Mouse (Mus musculus) left cerebral cortex, postnatal 10 days (tissue): ENCODE data around the gene Ripk4. TPM values are rescaled to one million over a fixed set of nuclear protein-coding genes. Genes with fewer than 3 reads are reported as not detected.

Experiments
- DNase-seq, 2 experiments: peaks; one replicate each; pipeline ENCODE4 v3.0.0; 2021 to 2022; ENCODE audit warnings: low spot score in 2 of 2, mixed read lengths in 1 of 2; ENCODE audit errors: extremely low spot score in 1 of 2
- intact Hi-C: fragments of 180-260 bp; cut with DNase I; formaldehyde crosslinking; loops from one replicate; pipeline ENCODE4 v1.15.1; 2025
- total RNA-seq, 2 experiments: library from RNA; stranded (reverse); gene quantifications; 2 replicates each; pipeline ENCODE4 v1.2.3; 2021

Gene Ripk4
- under 1 TPM in 1 of 2 experiments, not detected in 1; 0.30 TPM for total RNA-seq

DNA sequence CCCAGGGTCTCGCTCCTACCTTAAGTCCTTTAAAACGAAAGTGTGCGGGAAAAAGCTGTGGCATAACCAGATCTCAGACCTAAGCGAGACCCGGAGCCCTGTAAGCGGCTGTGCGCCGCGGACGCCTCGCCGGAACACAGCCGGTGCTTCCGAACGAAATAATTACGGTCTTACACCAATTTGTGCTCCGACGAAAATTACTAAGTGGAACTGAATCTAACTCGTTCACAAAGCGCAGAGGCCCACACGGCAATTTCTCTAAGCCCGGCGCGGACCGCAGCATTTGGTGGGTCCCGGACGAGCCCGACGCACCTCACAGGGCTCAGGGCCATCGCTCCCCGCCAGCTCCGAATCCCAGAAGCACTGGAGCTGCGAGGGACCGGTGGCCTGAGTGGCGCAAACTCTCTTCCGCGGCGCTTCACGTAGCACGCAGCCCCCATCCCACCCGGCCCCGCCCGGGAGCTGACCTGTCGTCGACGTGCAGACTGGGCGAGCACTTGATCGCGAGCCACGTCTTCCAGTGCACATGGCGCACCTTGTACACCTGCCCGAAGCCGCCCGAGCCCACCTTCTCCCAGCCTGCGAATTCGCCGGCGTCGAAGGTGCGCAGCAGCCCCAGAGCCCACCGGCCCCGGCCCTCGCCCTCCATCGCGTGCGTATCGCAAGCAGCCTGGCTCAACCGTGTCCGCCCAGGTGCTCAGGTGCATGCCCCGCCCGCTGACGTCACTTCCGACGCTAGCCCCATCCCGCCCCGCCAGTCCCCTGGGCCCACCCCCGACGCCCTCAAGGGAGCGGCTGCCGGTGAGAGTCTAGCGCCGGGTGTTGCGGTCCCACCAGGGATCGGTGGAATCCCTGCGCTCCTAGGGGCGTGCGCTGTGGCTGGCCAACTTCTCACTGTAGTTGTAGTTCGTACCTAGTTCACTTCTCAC is at the start of gene Ripk4:
Gene Ripk4 (minus strand): TSS at position 727 of the 929 bp plus-strand sequence.
- intact Hi-C loops, result no loop called here
- DNase-seq, result peak in 1 of 2 experiments; percentile 31

DNA sequence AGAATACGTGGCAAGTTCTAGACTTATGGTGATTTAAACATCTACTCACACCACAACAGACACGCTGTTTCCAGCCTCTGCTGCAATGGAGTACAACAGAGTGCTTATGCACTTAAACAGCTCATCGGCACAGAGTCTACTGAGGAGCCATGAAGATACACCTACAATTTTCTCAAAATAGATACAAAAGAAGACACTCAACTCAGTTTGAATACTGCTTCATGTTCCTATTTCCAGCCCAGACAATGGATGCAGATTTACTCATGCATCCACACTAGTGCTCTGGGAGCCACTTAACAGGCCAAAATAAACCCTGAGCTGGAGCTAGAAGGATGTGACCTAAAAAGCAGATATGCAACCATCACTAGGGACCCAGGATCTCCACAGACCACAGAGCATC is 45.3 kb upstream of the Ripk4 start:
- intact Hi-C loops, result loop anchor here (10.0 kb wide), 1 partner anchor 494 kb away; no protein-coding TSS in a partner anchor
- no peak for DNase-seq

GRCm38 (mm10) chr16:97805646-97806045 is 42.1 kb upstream of the Ripk4 start:
- DNase-seq, result no peak
- intact Hi-C loops, result loop anchor here (10.0 kb wide), 1 partner anchor 491 kb away; no protein-coding TSS in a partner anchor

DNA sequence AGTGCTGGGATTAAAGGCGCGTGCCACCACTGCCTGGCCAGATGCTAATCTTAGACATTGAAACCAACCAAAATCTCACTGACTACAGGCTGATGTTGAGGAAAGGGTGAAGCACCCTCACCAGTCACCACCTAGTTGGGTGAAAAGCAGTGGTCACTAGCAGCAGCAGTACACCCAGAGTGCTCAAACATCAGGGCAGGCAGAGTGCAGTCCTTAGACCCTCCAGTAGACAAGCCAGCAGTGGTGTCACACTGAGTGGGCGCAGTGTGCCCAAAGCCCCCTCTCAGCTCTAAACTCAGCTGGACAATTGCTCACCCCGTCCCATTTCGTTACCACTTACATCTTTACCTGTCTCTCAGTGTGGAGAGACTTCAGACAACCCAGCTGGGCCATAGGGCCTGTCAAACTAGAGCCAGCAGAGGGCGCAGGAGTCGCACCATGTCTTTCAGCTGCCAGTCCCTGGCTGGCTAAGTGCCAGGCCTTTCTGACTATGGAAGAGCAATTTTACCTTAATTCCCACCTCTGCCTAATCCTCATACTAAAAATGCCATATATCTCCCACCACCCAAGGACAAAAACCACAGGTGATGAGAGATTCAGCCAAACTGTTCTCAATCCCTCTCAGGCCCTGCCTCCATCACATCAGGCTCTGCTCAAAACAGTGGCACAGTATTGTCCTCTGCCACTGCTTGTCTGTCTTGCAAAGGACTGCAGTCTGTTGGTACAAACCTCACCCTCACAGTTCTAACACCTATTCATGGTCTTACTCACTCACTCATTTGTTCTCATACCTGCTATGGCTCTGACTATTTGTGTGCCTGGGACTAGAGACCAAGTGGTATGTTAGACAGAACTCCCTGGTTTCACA is 41.3 kb upstream of the Ripk4 start:
- intact Hi-C loops, result loop anchor here (10.0 kb wide), 1 partner anchor 490 kb away; no protein-coding TSS in a partner anchor
- DNase-seq, result peak; percentile 71 to 91

DNA sequence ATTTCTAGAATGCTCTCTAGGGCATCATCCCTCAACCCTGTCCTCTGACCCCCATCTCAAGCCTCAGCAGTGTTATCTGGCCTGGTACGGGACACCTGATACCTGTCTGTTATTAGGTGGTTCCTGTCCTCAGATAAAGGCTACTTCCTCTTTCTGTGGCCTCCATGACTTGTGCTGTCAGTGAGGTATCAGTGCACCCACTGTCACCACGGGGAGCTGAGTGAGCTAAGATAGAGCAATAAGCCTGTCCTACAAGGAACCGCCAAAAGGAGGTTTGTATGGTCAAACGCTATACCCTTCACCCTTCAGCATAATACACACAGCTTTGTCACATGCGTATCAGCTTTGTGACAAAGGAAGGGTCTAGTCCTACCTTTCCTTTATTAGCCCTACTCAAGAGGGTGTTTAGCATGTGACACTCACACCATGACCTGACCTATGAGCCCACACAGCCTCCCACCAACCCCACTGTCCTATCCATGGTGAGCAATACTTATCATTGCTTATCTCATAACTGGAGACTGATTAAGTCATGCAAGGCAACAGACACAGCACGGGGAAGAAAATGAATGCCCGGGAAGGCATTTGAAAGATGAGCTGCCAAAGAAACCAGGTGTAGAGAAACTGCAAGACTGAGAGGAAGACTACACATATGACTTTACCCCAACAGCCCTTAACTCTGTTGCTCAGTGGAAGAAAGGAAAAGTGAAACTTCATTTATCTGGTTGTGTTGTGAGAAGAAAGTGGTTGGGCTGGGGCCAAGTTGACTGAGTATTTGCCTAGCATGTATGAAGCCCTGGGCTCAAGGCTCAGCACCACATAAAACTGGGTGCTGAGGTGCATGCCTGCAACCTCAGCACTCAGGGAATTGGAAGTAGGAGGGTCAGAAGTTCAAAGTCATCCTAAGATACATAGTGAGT is 34.6 kb upstream of the Ripk4 start:
- DNase-seq, result no peak
- intact Hi-C loops, result no loop called here

DNA sequence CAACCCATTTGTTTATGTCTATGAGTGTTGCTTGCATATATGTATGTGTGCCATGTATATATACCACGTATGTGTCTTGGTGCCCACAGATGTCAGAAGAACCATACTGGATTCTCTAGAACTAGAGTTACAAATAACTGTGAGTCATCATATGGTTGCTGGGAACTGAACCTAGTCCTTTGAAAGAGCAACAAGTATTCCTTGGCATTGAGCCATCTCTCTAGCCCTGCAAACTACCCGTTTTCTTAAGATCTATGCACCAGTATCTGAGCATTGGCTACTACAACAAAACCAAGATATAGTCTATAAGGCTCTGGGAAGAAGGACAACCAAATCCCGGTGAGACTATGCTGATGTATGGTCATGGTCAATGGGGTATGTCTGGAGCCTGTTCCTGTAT is 33.6 kb upstream of the Ripk4 start:
- intact Hi-C loops, result no loop called here
- DNase-seq, result no peak

DNA sequence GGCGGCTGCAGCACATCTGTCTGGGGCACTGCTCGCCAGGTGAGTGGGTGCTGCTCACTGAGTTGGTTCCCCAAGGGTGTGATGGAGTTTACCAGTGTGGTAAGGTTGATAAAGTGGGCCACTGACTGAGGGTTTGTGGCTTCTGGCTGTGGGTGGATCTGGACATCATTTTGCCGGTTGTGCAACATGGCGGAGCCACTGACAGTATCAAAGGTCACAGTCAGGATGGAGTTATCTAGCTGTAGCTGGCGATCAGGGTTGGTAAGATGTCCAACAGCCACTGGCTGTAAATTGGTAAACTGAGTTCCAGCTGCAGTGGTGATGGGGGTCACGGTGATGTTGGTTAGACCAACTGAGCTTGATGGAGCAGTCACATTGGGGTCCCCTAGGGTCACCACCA is 30.7 kb upstream of the Ripk4 start:
- intact Hi-C loops, result no loop called here
- DNase-seq, result no peak

- DNase-seq, result no peak
- intact Hi-C loops, result no loop called here
Measured at GRCm38 (mm10) chr16:97783057-97783456, 19.5 kb upstream of the Ripk4 start.

GRCm38 (mm10) chr16:97778353-97779025 is 14.9 kb upstream of the Ripk4 start:
- peak; percentile 65 to 76 for DNase-seq
- intact Hi-C loops, result no loop called here

GRCm38 (mm10) chr16:97766501-97766900 is 2.9 kb upstream of the Ripk4 start:
- intact Hi-C loops, result no loop called here

DNA sequence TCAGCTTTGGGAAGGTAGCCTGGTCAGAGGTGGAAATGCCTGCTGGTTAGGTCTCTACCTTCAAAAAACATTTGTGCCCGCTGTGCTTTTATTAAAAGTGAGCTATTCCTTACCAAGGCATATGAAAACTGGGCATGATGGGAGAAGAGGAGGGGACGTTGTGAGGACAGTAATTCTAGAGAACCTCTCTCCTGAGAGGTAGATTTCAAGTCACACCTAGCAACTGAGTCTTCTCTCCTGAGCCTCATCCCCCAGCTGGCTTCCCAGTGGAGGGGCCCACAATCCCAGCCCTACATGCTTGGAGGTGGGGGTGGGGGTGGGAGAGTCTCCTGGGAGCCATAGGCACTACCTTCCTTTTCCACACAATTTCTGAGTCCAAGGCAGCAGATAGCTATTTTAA is 1.0 kb upstream of the Ripk4 start:
- intact Hi-C loops, result no loop called here
- DNase-seq, result no peak

More at GRCm38 (mm10) chr16:97766501-97766900, 2.9 kb upstream of the Ripk4 start:
- DNase-seq, result no peak

DNA sequence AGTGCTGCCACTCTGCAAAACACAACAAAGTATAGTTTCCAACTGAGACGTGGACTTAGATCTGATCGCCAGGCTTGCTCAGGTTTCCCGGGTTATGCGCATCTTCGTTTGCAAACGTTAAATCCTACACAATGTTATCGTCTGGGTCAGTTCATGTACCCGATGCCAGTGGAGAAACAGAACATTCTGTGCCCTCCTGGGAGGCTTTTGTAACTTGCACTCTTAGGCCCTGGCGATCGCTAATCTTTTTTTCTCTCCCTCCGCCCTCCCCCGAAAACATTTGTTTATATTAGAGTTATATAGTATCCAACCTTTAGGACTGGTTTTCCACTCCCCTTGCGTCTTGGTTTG is 378 bp upstream of the Ripk4 start:
- intact Hi-C loops, result no loop called here
- no peak for DNase-seq

- intact Hi-C loops, result no loop called here
- no peak for DNase-seq
Measured at GRCm38 (mm10) chr16:97761782-97762181, 1.8 kb downstream of the Ripk4 start.

- no peak for DNase-seq
- intact Hi-C loops, result no loop called here
Measured at GRCm38 (mm10) chr16:97759681-97760080, 3.9 kb downstream of the Ripk4 start.

DNA sequence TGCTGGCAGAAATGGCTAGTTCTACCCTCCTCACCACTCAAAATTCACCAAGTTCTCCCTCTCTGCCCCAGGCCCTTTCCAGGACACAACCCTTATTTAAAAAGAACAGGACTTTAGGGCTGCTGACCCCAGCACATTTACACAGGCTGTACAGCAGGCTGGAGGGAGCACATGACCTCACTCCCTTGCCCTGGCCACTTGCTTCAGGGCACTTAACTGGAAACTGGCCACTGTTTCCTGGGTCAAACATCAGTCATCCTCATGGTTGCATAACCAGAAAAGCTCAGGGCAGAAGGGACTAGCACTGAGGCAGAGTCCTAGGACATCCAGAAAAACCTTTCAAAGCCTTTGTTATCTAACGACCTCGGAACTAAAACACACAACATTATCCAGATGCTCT is 5.3 kb downstream of the Ripk4 start:
- intact Hi-C loops, result no loop called here
- DNase-seq, result no peak

- intact Hi-C loops, result no loop called here
- no peak for DNase-seq
Measured at GRCm38 (mm10) chr16:97756460-97756859, 7.1 kb downstream of the Ripk4 start.

DNA sequence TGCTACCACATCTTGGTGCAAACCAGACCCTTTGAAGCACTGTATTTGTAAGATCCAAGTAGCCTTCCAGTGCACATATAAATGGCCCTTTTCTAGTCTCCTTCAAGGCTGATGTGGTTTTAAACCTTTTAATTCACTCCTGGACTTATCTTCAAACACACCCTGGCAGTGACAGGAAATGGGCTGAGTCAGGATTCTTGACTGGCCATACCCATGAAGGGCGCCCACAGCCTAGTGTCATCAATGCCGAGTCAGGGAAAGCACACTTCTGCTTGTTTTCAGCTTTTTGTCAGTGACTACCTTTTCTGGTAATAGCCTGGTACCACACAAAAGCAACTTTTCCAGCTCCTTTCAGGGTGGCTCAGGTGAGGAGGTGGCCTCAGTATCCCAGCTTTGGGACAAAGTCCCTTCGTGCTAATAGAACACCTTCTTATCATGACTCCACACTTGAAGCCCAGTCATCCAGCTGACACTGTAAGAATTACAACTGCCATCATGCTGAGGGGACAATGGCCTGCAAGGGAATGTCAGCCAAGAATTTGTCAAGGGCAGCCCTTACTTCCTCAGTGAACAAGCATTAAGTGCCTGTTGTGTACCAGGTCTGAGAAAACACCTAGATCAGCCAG is 11.2 kb downstream of the Ripk4 start:
- intact Hi-C loops, result no loop called here
- DNase-seq, result no peak

DNA sequence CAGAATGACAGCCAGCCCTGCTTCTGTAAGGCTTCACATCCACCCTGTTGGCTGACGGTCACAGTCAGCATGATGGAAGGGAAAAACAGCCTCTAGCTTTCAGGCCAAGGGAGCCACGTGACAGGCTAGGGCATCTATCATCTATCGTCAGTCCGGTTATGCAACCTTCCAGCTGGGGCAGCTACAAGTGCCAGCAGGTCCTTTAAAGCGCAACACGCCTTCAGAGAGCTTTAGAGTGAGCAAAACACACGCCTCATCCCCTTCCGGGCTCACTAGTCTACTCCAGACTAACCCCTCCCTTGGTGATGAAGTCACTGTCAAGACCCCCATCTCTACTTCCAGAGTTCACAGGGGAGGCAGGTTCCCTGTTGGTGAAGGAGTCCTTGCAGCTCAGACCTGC is 11.7 kb downstream of the Ripk4 start:
- no peak for DNase-seq
- intact Hi-C loops, result no loop called here
